Mouse (Mus musculus) gonadal fat pad, adult 2 months (tissue): ENCODE results near the gene Flvcr2. TPM values are rescaled to one million over a fixed set of nuclear protein-coding genes. Genes with fewer than 3 reads are reported as not detected.
A peak's percentile ranks its signal among the peaks of the same experiment; 100 is the strongest.

Source experiments
- DNase-seq: peaks from one replicate; pipeline ENCODE4 v3.0.0-alpha.2; 2012; ENCODE audit warnings: low read depth
- polyA plus RNA-seq: library from polyadenylated mRNA; depleted of rRNA; stranded (reverse); fragments of >200 nt; gene quantifications from 2 replicates; pipeline ENCODE4 v1.2.3, GENCODE M21; 2012

The Flvcr2 gene
- polyA plus RNA-seq, 1 experiment = 2.0 TPM

DNA sequence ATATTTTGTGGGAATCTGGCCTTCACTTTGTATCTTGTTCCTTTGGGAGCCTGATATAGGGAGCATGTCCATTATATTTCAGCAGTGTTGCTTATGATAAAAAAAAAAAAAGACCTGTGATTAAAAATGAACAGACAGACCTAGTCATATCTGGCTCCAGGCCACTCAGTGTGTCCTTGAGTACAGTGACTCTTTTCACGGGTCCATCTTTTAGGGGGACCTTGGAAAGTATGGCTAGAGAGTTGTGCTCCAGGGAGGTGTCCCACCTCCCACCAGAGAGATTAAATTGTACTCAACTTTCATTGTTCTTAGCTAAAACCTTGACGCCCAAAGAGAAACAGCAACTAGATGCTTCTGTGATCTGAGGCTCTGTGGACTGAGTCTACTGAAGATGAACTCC, 47.8 kb downstream of the Flvcr2 start:
- no peak for DNase-seq

DNA sequence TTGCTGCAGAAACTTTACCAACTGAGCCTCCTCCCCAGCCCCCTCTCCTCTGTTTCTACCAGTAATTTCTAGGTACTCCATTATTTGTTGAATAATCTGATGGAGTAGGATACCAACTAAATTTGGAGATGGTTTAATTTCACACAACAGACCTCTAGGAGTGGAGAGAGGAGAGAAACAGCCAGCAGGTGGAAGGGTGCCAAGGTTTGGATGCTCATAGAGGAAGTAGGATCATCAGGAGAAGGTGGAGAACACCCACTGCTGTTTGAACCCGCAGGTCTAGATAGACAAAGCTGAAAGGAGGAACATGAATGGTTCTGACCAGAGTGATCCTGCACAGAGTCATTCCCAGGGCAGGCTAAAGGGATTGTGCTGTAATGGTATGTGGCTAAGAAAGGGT, 49.2 kb downstream of the Flvcr2 start:
- DNase-seq = no peak

DNA sequence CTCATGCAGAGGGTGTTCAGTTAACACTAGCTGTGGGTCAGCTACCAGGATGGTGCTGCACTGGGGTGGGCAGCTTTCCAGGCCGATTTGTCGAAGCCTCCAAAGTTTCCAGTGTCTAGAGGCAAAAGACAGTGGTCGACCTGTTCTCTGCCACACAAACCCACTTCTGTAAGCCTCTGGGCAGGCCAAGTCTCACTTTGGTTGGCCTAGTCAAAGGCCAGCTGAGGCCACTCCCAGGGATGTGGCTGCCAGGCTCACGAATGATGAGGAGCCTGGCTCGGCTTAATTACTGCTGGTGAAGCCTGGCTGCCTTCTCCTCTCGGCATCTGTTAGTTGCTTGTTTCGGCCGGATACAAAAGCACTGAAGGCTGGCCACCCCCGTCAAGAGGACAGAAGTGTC, 53.7 kb downstream of the Flvcr2 start:
- no peak for DNase-seq

DNA sequence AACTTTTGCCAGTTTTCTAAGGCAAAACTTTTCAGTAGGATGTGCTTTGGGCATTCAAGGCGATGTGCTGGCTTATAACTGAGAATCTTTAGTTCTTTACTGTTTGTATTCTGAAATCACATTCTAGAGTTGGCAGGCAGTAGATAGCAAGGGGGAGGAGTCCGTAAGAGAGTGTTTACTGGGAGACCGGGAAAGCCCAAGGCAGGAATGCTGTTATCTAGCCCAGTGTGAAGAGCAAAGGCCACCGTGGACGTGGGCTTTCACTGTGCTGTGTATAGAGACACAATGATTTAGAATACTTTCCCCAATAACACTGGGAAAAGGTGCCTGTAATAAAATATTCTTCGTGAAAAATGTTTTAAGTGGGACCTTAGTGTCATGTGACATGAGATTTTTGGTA, 63.4 kb downstream of the Flvcr2 start:
- no peak for DNase-seq

DNA sequence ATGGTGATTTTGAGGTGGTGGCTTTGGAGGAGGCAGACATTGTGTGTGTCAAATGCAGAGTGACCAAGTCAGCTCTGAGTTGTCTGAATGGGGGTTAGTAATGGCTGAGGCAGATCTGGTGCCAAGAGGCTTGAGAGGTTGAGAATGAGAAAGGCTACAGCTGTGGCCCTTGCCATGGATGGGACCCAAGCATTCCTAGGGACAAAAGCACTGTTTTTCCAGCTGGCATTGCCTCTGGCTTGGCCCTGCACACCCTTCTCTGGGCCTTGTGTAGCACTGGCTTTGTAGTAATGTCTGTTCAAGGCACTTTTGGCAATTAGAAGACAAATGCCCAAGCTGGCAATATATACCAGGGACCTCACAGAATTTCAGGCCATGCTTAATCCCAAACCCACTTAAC, 64.6 kb downstream of the Flvcr2 start:
- DNase-seq = no peak

DNA sequence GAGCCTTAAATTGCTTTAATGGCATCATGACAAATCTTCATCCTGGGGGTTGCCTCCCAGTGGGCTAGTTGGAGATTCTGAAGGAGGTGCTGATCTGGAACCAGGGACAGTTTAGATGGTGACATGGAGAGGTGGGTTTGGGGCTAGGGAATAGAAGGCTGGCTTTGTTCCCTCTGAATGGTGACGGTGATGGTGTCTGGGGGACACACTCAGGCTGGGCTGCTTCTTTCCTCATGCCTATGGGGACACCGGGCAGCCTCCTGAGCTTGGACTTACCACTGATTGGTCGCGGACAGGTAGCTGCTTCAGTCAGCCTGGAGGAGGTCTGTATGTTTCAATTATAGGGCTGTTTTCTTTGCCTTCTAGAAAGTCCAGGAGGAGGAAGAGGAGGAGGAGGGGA, 65.3 kb downstream of the Flvcr2 start:
- DNase-seq = no peak

DNA sequence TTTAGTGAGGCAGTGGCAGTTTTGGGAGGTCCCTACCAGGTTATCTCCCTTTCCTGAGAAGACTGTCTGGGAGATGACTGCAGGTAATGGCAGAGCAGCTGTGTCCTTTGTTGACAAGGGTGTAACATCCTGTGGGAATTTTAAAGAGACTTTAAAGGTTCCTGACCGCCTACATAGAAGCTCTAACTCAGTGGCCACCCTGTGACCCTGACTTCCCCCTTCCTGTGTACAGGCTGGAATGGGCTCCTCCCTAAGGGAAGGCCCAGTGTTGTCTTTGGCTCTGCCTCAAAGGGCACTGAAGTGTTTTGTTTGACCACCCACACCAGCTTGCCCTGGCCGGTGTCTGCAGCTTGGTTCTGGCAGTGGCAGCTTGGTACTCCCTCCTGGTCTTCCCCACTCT, 67.3 kb downstream of the Flvcr2 start:
- DNase-seq = no peak

DNA sequence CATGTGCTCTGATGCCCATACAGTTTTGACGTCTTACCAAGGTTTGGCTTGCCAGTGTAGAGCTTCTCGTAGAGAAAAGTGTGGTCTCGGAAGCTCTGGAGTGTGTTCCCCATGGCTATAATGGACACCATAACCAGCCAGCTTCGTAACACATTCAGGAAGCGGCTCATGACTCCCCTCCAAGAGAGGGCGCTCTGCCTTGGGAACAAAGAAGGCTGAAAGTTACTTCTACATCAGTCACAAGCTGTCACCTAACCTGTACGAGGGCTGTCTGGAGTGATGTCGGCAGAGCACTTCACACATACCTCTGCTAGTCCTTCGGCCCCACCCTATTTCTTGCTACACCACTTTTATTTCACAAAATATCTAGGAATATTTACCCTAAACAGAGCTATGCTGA, 75.7 kb downstream of the Flvcr2 start:
- no peak for DNase-seq

DNA sequence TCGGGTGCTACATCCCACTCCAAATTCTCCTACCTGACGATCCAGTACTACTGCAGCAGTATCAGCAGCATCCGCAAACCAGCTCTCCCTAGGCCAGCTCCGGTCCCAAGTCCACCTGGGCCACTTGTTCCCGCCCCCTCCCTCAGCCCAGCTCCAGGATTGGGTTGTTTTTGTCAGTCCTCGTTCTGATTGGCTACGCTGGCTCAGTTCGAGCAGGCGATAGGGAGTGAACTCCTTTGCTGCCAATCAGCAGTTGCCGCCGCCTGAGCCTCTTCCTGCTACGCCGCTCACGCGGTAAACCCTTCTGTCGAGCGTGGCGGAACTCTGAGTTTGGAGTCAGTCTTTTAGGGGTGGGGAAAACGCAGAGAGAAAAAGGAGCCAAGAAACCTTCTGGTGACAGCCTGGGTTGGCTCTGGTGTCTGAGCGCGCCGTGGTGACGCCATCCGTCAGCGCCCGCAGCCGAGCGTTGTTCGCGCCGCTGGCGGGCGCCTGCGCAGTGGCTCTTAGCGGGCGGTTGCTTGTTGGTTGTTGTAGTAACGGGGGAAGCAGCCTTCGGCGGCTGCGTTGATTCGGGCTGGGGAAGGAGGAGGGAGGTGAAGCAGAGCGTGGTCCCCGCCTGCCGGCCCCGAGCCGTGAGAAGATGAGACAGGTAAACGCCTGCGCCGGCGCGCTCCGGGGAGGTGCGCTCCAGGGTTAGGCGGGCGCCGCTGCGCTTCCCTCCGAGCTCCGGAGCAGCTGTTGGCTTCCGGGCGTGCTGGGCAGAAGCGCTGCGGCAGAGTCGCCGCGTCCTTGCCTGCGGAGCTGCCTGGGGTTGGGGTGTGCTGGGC, 78.3 kb downstream of the Flvcr2 start, which contains the start of the genes Erg28 and Ttll5:
Gene Erg28 (minus strand): TSS at position 113 of the 827 bp plus-strand sequence.
Gene Ttll5 (plus strand): TSS at position 222 of the 827 bp plus-strand sequence.
- DNase-seq = peak; percentile 83

DNA sequence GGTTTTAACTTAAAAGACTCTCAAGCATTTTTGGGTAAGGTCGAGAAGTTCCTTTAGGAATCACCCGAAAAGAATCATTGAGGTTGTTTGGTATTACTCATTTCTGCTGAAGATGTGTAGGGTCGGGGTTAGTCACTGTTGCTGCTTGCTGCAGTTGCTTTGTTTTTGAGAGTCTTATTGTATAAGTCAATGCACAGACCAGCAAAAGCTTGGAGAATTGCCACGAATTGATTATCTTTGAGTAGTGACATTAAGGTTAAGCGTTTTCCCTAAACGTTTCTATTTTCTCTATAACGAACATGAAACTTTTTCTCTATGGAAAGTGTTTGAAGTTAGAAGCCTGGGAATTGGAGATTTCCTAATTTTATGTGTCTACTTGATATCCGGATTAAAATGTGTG, 79.0 kb downstream of the Flvcr2 start:
- DNase-seq = no peak

DNA sequence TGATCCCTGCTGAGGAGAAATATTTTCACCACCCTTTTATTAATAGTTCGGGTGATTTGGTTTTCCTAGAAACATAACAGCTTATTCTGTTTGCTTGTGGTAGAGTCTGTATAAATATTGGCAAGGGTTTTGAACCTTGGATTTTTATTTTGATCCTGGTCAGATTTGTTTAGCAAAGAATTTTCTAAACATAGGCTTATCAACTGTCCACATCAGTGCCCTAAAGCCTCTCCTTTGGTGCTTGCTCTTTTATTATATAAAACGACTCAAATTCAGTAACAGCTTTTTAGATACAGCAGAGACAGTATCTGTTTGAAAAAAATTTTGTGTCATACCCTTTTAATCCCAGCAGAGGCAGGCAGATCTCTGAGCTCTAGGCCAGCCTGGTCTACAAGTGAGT, 79.5 kb downstream of the Flvcr2 start:
- no peak for DNase-seq

DNA sequence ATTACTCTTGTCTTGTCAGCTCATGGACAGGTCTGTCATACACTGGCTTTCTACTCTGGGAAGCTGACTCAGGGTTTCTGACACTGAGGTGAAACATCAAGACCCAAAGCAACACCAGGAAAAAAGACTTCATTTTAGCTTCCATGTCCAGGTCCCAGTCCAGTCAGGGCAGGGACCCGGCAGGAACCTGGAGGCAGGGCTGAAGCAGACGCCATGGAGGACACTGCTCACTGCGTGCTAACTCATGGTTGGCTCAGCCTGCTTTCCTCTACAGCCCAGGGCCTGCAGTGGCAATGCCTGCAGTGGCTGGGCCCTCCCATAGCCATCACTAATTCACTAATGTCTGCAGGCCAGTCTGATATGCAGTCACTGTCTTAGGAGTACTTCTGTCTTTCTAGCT, 82.5 kb downstream of the Flvcr2 start:
- DNase-seq = no peak

DNA sequence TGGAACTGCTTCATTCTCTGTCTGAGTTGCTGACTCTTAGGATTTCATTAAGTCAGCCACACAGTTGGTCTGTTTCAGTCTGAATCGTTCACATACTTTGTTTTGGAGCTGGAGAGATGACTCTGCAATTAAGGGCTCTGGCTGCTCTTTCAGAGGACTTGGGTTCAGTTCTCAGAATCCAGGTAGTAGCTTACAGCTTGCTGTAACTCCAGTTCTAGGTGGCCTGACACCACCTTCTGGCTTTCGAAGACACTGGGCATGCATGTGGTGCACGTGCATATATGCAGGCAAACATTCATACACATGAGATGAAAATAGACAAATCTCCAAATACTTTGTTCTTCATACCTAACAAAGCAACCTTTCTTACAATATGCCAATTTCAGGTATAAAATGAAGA, 83.5 kb downstream of the Flvcr2 start:
- no peak for DNase-seq

DNA sequence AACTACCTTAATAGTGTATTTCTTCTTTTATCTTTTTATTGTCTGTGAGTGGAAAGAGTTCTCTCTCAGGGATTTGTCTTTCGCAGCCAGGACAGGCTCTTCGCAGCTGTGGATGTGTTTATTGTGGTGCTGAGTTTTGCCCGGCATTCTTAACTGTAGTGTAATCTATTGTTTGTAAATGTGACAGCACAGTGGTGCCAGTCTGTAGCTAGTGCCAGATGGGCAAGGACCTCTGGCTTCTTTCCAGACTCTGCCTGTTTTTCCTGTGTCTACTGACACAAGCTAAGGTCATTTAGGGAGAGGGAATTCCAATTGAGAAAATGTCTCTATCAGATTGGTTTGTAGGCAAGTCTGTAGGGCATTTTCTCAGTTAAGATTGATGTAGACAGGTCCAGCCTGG, 84.4 kb downstream of the Flvcr2 start:
- no peak for DNase-seq

DNA sequence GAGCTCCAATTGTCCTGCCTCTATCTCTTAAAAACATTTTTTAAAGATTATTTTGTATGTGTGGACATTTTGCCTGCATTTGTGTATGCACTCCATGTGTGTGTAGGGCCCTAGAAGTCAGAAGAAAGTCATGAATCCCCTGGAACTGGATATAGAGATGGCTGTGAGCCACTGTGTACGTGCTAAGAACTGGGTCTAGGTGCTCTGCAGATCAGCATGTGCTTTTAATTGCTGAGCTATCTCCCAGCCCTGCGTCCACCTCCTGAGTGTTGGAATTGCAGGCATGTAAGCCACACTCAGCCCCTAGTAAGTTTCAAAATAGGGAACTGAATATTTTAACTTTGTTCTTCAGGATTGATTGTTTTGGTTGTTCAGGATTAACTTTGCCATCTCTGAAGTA, 88.2 kb downstream of the Flvcr2 start:
- no peak for DNase-seq

DNA sequence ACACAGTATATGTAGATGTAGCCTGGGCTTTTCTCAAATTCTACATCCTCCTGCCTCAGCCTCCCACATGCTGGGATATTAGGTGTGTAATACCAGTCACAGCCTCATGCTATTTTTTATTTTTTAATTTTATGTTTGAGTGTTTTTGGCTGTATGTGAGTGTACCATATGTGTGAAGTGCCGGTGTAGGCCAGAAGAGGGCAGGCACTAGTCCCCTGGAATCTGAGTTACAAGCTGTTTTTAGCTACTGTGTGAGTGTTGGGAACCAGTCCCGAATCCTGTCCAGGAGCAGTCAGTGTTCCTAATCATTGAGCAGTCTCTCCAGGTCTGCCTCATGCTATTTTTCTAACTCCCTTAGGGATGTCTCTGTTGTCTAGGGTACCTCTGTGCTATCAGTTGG, 91.4 kb downstream of the Flvcr2 start:
- DNase-seq = no peak

DNA sequence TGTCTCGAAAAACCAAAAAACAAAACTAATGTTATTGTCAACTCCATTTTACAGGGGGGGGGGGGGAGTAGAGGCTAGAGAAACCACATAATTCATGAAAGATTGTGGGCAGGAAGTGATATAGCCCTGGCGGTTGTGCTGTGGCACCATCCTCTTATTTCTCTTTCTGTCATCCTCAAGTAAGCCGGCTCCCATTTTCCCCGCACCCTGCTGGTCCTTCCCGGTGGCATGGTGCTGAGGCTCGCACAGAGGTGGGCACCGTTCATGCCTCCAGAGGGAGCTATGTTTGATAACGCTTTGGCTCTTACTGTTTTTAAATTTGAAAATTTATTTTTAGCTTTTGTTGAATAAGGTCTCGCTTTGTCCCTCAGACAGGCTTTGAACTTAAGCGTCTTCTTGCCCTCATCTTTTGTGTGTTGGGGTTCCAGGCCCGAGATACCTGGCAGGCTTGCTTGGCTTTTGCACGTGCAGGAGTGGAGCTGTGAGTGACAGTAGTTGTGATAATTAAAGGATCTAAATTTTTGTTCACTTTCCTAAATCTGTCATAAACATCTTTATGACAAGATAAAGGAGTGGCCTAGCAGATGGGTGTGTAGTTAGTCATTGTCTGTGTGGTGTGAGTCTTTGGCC, 93.1 kb downstream of the Flvcr2 start:
- no peak for DNase-seq

DNA sequence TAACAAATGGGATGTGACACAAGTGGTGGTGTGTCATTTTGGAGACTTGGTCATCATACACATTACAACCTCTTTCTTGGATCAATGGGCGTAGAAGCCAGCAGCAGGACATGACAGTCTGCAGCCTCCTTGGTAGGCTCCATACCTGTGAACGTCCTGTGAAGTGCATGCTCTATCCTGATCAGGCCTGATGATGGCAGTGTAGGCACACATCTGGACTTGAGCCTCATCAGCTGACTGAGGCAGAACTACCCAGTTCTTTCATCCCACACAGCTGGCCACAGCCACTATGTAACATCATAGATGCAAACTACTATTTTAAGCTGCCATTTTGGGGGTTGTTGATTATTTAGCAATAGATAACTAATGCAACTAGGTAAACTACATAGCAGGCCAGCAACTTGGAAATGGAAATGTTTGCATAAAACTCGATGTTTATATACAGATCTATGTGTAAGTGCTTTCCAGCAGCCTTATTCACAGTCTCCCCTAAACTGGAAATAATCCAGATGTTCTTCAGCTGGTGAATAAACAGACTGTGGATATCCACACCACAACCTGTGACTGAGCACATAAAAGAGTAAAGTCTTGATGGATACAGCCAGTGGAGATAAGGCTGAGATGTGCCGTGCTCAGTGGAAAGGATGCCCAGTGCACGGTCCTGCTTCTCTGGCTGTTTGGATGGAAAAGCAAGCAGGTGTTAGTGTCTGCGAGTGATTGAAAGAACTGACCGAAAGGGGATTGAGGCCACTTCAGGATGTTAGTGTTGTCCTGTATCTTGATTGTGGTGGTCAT, 102.0 kb downstream of the Flvcr2 start:
- DNase-seq = no peak

DNA sequence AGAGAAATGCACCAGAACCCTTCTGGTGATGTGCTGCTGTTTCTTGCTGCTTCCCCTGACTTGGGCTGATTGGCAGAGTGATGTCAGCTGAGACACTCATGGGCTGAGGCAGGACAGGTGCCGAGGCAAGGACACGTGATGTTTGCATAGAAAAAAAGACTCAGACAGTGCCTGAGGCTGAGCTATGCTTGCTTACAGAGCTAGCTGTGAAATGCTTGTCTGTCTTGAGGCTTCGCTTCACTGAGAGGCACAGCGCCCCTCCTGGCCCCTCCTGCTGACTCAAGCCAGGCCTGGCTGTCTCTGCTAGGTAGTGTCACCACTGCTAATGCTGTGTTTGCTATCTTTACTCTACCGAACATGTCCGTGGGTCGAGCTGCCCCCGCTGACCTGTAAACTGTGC, 104.3 kb downstream of the Flvcr2 start:
- no peak for DNase-seq

DNA sequence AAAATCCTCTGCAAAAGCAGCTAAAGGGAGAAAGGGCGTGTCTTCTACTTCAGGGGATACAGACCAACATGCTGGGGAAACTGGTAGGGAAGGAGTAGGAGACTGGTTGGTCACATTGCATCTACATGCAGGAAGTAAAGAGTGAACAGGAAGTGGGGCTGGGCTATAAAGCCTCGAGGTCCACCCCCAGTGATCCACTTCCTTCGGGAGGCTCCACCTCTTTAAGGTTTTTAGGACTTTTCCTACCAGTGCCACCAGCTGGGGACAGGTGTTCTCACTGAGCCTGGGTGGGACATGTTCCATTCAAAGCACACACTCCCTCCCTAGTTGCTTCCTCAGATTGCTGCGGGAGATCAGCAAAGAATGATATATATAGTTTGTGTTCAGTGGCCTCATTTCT, 107.5 kb downstream of the Flvcr2 start:
- DNase-seq = no peak

DNA sequence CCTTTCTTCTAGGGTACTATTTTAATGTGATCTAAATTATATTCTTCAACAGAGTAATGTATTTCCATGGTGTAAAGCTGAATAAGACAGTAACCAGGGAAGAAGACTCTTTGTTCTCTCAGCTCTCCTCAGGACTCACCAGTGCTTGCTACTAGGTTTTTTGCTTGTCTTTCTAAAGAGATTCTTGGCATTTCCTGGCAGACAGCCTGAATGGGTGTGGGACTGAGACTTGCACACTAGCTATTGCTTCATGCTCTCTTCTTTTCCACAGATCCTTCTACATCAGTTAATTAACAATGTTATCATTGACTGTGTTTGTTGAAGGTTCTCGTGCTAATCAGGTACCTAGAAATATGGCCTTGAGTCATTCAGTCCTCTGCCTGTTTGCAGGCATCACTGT, 107.9 kb downstream of the Flvcr2 start:
- no peak for DNase-seq

DNA sequence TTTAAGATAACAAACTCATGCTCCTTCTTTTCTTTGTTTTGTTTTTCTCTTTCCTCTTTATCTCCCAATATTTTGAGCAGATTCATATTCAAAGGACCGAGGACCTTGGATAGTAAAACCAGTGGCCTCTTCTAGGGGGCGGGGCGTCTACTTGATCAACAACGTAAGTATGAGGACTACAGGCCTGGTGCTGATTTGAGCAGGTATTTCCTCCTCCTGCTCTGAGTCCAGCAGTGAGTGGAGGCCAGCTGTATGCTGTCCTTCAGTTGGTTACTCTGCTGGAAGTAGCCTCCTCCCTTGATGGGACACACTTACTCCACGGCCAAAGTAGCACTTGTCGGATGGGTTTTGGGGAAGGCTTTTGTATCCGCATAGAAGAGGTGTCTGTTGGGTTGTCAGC, 111.0 kb downstream of the Flvcr2 start:
- DNase-seq = no peak

DNA sequence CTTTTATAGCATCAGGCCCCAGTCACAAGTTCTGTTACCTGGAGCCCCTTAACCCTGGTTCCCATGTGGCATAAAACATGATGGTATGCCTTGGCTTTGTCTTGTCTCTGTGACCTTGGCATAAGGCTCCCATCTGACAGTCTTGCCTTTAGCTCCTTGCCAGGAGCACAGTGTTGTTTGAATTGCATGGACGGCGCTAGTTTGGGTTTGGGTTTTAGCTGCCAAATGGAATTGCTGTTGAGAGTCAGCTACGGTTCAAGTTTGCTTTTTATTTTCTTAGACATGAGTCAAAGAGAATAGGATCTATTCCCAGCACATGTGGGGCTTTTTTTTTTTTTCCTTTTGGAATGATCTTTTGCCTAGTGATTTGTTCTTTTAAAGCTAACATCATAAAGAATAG, 112.8 kb downstream of the Flvcr2 start:
- no peak for DNase-seq
